Mouse (Mus musculus) embryo, embryonic 11 days (tissue): ENCODE measurements around the gene Pdgfb.
A peak's percentile ranks its signal among the peaks of the same experiment; 100 is the strongest.

Experiments
- DNase-seq: peaks from one replicate; pipeline ENCODE4 v3.0.0-alpha.2; 2015

Pdgfb gene

DNA sequence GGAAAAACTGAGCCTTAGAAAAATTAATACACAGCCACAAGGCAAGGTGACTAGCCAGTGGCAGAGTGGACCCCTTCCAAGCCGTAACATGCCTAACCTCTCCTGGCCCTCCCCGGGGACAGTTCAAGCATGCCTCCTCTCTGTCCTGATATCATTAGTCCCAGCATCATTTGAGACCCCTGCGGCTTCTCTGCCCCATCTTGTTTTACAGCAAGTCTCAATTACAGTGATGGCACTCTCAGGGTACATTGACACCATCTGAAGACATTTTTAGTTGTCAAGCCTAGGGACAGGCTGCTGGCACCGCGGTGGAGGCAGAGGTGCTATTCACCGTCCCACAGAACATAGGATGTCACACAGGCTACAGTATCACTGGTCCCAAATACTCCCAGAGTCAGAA lies 6.3 kb downstream of the Pdgfb start:
- no peak for DNase-seq

DNA sequence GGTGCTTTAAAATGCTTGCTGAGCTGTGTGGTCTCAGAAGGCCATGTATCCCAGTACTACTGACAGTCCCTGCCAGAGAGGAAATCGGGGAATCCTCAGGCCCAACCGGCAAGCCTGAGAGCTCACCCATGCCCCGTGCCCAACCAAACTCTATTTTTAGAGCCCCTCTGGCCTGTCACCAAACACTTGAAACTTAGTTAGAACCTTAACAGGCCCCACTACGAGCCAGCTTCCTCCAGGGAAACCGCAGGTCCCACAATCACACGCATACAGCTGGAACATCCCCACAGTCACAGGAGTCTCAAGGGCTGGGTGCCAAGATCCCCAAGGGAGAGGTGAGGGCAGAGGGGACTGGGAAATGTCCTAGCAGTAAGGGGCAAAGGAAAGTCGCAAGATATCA lies 8.6 kb downstream of the Pdgfb start:
- no peak for DNase-seq

DNA sequence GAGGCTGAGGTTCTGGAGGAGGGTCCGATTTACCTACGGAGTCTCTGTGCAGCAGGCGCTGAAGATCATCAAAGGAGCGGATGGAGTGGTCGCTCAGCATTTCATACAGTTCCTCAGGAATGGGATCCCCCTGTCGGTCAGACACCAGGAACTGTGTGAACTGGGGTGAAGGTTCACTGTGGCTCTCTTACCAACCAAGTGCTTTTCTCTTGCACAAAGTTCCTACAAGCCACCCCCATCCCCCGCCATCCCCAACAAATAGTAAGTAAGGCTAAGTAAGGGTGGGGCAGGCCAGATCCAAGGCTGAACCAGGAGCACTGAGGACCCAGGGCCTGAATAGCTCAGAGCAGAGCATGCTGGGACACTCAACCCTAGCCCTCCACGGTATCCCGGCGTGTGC lies 9.3 kb downstream of the Pdgfb start:
- no peak for DNase-seq

DNA sequence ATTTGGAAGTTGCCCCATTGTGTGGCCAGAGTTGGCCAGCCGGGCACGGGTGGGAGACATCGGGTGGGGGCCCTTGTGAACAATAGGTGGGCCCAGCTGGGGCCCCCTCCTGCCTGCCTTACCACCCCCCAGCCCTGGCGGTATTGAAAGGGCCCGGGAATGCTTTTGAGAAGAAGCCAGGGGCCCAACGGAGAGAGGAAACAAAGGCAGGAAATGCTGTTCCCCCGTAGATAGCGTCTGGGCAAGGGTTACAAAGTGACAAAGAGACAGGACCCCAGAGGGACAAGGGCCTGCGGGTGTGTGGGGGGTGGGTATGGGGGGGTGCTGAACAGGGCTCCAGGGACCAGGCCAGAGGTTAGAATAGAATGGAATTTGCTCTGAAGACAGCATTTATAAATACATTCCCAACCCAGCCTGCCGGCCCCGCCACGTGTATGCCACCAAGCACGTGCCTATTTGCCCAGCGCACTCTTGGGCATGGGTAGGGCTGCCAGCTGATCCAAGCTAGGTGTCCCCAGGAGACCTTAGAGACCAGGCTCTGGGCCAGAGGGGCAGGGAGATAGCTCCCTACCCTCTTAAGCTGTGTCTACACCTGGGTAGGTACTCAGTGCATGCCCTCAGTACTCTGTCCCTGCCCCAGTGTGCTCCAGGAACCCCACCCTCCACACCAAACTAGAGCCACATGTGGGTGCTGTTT lies 10.0 kb downstream of the Pdgfb start:
- peak; percentile 29 for DNase-seq

DNA sequence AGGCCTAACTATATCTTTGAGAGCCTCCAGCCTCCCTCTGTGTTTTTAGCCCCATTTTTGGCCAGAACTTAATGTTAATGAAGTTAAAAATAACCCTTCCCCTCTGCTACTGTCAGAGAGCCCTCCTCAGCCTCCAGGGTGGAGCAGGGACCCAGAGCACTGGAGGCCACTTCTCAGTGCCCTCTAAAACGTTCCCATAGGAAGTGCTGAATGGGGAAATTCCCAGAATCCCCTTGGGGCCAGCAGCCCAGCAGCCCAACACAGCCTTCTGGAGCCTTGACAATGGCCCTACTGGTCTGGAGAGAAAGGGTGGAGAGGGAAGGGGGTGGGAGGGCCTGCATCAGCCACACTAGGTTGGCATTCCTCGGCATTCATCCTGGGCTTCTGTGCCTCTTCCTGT lies 11.2 kb downstream of the Pdgfb start:
- no peak for DNase-seq

DNA sequence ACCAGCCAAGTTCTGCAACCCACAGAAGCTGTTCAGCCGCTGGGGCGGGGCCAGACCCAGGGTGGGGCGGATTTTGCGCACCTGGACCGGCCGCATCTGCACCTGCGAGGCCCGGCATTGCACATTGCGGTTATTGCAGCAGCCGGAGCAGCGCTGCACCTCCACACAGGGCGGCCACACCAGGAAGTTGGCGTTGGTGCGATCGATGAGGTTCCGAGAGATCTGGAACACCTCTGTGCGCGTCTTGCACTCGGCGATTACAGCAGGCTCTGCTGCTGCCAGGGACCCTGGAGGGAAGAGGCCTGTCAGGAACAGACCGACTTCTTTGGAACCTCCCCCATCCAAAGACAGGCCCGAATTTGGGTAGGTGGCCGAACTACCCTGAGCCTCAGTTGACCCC lies 13.2 kb downstream of the Pdgfb start:
- DNase-seq, result no peak

DNA sequence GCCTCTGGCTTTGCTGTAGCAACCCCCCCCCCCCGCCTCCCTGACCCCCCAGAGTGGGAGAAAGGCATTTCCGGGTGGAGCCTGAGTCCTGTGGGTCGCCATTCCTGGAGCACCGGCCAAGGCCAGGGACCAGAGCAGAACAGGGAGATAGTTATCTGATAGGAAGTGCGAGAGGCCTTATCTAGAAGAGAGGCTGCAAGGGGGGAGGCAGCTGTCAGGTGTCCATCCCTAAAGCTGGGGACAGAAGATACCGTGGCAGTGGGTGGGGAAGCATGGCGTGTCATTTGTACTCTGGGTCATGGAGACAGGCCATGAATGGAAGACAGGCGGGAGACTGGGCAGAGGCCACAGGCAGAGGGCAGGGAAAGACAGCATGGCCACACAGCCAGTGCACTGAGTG lies 14.1 kb downstream of the Pdgfb start:
- DNase-seq, result no peak

DNA sequence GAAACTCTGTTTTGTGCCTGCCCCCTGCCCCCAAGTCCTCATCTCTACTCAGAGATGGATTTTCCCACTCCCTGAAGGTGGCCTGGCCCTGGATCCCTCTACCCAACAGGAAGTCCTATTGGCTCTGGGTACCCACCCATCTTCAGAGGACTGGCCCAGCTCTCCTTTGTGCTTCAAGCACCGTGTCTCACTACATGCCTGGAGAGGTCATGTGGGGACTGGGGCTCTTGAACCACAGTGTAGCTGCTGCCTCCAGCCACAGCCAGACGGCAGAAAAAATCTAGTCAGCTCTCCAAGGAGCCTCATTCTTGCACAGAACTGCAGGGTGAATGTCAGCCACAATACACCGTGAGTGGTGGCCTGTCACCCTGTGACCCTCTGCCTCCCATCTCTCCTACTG lies 16.8 kb downstream of the Pdgfb start:
- DNase-seq, result no peak

DNA sequence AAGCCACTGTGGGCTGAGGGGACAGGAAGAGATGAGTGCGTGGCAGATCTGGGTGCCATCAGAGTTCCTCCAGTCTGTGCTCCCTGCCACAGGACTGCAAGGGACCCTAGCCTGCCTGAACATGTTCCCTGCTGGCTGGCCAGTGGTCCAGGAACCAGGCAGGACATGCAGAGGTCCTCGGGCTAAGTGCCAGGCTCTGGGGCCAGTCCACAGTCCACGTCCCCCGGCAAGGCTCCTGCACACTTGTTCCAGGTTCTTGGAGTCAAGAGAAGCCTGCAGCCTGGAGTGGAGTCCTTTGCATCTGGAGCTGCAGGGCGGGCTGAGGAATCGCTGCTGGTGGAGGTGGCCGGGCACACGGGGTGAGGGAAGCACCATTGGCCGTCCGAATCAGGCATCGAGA lies 18.0 kb downstream of the Pdgfb start:
- DNase-seq, result no peak

DNA sequence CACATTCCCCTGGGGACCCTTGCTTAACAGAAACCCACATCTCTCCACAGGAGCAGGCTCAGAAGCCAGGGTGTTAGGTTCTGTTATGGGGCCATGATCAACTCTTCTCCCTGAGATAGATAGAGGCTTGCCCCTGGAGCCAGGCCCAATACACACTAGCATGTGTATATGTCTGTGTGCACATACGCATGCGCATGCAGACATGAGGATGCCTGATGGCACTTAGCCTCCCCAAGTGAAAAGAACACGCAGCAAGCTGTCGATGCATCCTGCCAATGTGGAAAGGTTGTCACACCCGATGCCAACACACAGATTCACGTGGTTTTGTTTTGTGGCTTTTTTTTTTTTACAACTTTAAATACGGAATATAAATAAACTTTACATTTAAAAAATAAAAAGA lies 19.2 kb downstream of the Pdgfb start:
- DNase-seq, result no peak

DNA sequence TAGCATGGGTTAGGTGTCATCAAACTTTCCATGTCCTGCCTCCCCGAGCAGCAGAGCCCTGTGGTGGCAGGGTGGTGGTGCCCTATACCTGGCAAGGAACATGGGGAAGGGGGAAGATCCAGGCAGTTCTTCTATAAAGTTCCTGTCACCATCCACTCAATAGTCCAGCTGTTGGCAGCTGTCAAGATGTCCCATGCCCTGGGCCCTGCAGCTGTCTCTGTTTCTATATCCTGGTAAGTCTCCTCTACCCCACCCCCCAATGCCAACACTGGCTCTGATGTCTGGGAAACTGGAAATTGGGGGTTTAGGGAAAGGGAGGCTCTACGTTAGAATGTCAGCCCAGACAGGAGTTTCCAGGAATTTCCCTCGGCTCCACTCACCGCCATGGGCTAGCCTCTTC lies 20.2 kb downstream of the Pdgfb start:
- DNase-seq, result no peak

DNA sequence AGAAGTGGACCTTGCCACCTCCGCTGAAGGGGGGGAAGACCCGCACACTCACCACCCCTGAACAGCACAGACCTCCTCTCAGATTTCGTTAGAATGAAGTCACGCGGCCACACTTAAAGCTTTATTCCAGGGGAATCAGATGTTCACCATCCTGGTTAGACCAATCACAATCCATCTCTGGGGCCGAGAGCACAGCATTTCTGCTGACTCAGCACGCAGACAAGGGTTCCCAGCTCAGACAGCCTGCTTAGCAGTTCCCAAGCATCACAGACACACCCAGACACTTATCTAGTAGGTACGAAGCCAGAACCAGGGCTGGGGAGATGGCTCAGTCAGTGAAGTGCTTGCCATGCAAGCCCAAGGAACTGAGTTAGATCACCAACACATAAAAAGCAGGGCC lies 28.6 kb downstream of the Pdgfb start:
- no peak for DNase-seq

DNA sequence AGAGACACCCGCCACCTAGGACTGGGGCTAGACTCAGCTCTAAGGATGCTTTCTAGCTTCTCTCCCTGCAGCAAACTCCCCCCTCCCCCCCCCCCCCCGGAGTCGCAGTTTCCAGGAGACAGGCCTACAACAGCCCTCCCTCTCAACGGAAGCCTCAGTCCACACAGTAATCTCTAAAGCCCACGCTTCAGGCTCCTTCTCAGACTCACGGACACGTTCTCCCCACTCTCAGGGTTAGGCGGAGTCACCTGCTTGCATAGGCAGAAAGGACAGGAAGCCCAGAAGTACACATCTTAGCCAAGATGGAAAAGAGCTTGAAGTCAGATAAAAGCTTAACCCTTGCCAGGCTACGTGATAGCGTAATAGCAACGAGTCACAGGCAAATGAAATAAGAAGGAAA lies 29.3 kb downstream of the Pdgfb start:
- DNase-seq, result no peak

DNA sequence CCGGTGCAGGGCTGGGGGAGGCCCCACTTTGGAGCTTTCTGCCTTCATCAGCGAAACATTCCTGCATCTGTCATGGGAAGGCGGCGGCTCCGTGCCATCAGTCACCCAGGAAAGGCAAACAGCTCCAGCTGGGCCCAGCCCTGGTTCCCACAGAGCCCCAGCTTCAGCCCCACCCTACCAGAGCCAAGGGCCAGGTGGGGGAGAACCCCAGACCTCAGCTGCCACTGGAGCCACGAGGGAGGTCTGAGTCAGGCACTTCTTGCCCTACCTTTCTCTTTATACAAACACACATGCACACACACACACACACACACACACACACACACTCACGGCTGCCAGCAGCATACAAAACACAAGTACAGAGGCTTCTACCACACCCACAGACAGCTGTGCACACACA lies 30.6 kb downstream of the Pdgfb start:
- no peak for DNase-seq

DNA sequence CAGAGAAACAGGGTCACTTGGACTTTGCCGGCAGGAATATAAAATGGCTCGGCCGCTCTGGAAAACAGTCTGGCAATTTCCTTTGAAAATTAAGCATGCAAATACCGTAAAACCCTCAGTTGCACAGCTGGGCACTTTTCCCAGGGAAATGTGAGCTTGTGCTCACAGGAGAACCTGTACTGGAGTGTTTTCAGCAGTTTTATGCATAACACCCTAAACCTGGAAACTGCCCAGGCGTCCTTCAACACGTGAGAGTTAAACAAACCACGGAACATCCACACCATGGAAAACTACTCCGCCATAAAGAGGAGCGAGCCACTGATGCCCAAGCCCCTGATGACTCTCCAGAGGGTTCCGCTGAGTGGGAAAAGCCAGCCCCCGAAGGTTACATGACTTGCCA lies 34.1 kb downstream of the Pdgfb start:
- no peak for DNase-seq

DNA sequence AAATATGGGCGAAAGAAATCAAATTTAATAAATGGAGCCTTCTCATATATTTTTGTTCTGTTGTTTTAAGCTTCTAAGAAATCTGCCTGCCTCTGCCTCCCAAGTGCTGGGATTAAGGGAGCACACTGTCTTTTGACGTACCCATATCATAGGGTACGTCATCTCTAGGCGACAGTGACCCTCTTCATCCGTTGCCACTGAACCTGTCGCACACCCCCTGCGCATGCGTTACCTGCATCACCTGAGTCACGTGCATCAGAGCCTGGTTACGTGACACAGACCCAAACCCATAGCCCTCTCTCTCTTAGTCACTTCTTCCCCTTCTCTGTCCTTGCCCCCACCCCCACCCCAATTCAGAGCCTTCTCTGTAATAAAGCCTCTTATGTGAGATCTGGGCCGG lies 42.6 kb downstream of the Pdgfb start:
- DNase-seq, result no peak

DNA sequence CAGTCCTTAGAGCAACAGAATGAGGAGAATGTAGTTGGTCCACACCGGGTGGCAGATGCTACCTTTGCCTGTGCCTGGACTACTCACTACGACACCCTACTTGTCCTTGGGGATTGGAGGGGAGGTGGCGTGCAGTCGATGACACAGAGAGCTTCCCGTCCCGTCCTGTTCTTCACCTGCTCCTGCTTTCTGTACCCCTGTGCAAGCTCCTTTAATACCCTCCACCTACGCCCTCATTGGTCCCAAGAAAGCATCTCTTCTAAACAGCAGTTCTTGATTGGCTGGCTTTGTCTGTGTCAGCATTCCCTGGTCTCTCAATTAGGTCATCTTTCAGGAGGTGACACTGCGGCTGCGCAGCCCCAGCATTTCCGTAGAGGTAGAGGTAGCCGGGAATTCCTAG lies 43.8 kb downstream of the Pdgfb start, which contains the start of gene Cbx7:
Cbx7 (minus strand) TSS at position 180 of the 400 bp plus-strand sequence.
- DNase-seq, result no peak

DNA sequence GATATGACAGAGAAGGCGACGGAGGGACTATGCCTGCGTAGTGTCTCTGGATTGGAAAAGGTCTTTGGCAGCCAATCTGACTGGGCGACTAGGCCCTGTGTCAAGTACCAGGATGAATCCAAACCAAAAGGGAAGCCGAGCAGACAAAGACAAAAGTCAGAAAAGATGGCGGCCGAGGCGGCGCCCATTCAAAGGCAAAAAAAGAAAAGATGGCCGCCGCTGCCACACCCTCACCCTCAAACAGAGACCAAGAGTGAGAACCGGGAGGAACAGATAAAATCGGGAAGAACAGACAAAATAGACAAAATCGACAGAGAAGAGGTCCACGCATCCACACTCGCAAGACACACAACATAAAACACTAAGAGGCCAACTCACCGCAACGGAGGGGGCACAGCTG lies 44.3 kb downstream of the Pdgfb start:
- DNase-seq, result no peak

DNA sequence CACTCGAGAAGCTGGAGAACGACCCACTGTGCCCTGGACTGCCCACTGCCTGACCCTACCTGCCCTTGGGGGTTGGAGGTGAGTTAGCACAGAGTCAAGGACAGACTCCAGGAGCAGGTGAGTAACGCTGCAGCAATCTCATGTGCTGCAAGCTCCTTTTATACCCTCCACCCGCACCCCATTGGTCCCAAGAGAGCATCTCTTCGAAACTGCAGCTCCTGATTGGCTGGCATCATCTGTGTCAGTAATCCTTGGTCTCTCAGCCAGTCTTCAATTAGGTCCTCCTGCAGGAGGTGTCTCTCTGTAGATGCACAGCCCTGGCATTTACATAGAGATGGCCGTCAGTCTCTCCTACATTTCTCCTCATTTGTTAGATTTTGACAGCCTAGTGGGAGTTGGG lies 47.4 kb downstream of the Pdgfb start:
- no peak for DNase-seq

DNA sequence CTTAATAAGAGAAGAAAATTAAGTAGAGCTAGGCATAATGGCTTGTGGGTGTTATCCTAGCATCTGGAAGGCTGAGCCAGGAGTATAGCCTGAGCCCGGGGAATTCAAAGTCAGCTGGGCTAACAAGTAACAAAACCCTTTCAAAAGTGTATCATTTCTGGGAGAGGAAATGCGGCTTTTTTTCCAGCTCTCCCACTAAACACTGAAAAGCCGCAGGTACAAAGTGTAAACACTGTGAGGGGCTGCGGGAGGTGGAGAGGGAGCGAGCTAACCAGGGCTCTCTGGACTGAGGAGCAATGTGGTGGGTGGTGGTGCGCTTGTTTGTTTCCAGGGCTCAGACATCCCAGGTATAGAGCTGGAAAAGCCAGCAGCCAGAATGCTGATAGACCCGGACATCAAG lies 50.4 kb downstream of the Pdgfb start:
- no peak for DNase-seq

DNA sequence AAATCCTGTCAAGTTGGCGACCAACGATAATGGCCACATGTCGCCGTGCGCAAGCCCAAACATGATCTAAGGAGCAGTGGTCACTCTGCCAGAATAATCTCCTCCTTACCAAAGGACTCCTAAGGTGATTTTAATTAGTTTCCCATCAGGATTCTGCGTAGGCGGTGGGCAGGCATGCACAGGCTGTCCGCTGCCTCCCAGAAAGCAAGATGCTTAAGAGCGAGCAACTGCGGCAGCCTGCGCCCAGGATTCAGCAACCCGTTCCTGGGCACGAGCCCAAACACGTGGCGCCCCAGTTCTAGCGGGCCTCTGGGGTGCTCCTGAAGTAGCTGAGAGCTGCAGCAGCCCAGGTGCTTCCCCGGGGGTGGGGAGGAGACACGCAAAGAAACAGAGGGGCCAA lies 52.1 kb downstream of the Pdgfb start:
- no peak for DNase-seq

DNA sequence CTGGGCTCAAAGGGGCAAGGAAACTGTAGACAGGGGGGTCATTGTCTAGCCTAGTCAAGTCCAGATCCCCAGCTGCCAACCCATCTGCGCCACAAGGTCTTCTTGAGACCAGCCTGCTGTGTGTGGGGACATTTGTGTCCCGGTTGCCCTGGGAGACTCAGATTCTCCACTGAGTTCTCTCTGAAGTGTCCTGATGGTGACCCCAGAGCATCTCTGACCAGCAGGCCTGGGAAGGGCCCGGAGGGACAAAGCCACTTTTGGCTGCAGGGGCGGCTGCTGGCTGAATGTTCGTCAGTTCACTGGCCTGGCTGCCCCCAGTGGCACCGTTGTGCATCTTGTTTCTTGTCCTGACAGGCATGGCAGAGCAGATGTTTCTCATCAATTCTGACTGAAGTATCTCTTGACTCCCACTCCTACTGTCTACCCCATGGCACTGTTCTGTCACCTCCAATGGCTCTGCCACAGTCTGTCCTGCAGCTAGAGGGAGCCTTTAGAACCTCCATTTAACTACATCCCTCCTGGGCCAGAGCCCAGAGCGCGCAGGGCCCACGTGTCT lies 53.3 kb downstream of the Pdgfb start:
- peak; percentile 41 for DNase-seq

DNA sequence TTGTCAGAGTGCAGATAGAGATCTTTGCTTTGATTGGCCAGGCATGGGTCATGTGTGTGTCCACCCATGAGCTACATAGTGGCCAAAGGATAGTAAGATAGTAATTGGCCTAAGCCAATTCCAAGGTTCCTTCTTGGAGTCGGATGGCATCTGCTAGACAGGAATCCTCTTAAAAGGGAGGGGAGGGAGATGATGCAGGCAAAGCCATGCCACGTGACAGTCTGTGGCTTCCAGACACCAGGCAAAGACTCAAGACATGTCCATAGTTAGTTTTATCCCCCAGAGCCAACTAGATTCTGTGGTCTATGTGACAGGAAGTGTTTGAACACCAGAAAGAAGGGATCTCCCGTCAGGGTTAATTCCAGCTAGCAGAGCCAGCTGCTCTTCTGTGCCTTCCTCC lies 56.4 kb downstream of the Pdgfb start:
- no peak for DNase-seq

DNA sequence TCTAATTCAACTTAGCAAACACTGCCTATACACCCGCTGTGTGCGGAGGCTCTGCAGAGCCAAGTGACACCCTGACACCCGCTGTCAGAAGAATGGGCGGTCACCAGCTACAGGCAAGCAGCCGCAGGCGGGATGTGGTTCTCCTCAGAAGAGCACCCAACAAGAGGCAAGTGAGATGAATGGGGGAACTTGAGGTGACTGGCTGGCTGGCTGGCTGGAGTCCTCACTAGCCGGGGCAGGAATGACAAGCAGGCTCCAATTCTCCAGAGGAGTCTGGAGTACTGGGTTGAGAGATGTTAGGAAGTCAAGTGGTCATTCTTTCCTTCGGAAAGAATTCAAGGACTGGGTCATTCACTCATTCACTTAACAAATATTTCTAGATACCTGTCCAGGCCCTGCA lies 58.2 kb downstream of the Pdgfb start:
- DNase-seq, result no peak

DNA sequence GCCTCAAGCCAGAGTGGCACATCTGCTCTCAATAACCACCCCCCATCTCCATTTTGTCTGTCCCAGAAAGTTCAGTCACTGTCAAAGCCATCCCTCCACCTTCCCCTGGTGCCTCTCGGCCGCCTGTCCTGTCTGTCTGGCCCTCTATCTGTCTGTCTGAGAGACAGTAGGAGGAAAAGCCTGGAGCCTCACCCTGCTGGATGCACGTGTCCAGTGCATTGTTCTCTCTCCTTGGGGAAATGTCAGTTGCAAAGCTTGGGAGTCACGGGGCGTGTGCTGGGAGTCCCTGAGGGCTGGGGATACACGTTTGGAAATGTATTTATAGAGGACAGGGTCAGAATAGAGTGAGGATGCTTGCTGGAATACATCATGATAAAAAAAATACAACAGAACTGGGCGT lies 61.3 kb downstream of the Pdgfb start:
- no peak for DNase-seq
